Mouse (Mus musculus) lung, embryonic 14.5 days (tissue): ENCODE measurements around the gene 1700088E04Rik. TPM values are rescaled to one million over a fixed set of nuclear protein-coding genes. Genes with fewer than 3 reads are reported as not detected.

ENCODE experiments used
- ATAC-seq: fragments of 200-750 bp; cut with Nextera tagmentation; 2 replicates; pipeline ENCODE4 v1.8.0; 2017; ENCODE audit warnings: mild to moderate bottlenecking, moderate TSS enrichment, moderate library complexity; ENCODE audit not compliant: insufficient read depth
- DNase-seq: peaks from one replicate; pipeline ENCODE4 v3.0.0-alpha.2; 2015
- H3K27ac ChIP-seq: fragments of 300-500 bp; sonication (generic); 2 replicates; pipeline ENCODE4 v1.5.1; 2014; ENCODE audit warnings: low read depth, mild to moderate bottlenecking, moderate library complexity
- H3K27me3 ChIP-seq: fragments of 300-500 bp; sonication (generic); 2 replicates; pipeline ENCODE4 v1.6.1; 2014; ENCODE audit warnings: low read length, control low read depth; ENCODE audit not compliant: insufficient read depth
- H3K36me3 ChIP-seq: fragments of 300-500 bp; sonication (generic); 2 replicates; pipeline ENCODE4 v1.6.1; 2014; ENCODE audit warnings: control low read depth; ENCODE audit not compliant: insufficient read depth
- H3K4me1 ChIP-seq: fragments of 300-500 bp; sonication (generic); 2 replicates; pipeline ENCODE4 v1.6.1; 2014; ENCODE audit warnings: antibody characterized with exemption, control low read depth; ENCODE audit not compliant: insufficient read depth
- H3K4me2 ChIP-seq: fragments of 300-500 bp; sonication (generic); 2 replicates; pipeline ENCODE4 v1.6.1; 2014; ENCODE audit warnings: mild to moderate bottlenecking
- H3K4me3 ChIP-seq: fragments of 300-500 bp; sonication (generic); 2 replicates; pipeline ENCODE4 v1.5.1; 2014; ENCODE audit warnings: low read depth, low read length
- H3K9ac ChIP-seq: fragments of 300-500 bp; sonication (generic); 2 replicates; pipeline ENCODE4 v1.6.1; 2014
- H3K9me3 ChIP-seq: fragments of 300-500 bp; sonication (generic); 2 replicates; pipeline ENCODE4 v1.6.1; 2016; ENCODE audit warnings: low read depth, low read length, control low read depth
- CTCF ChIP-seq: IDR thresholded peaks from 2 replicates; pipeline ENCODE4 v1.5.1; 2016; ENCODE audit warnings: antibody characterized with exemption, low read depth
- WGBS: fragments of 180-500 bp; shearing (Covaris S2); extraction: QIAGEN DNeasy Blood & Tissue Kit; methylation state at CpG from one replicate; pipeline ENCODE4 v1.1.7; 2014; 5-methylcytosine and 5-hydroxymethylcytosine counted together
- polyA plus RNA-seq: library from polyadenylated mRNA; unstranded; fragments of >200 nt; fragmentation: Nextera tagmentation; extraction: Ambion mirVana; gene quantifications from 2 replicates; pipeline ENCODE4 v1.2.1, GENCODE M21; 2014

Gene 1700088E04Rik
- polyA plus RNA-seq, 1 experiment from 2014 or later = 6.0 TPM

GRCm38 (mm10) chr15:79100391-79100790 lies 40.7 kb downstream of the 1700088E04Rik start:
- Histone ChIP-seq H3K27me3 (no peaks in the 10 kb centered on the region), H3K4me2 (no peak overlapping the region), H3K4me1 (peaks cover 28% of the 10 kb centered on the region), H3K9ac (no peak overlapping the region), H3K36me3 (peaks cover 9% of the 10 kb centered on the region), H3K9me3 (no peaks in the 10 kb centered on the region), H3K27ac (no peak overlapping the region), H3K4me3 (no peak overlapping the region)
- no peak for DNase-seq
- no peak for ATAC-seq
- TF ChIP-seq CTCF = no peak
- WGBS = 75% methylated on average over 4 of the region's 4 CpGs

- ATAC-seq = peak; percentile 36; the same call in 1 of the 2 replicates
These were observed 41.6 kb downstream of the 1700088E04Rik start for GRCm38 (mm10) chr15:79099456-79099855.

GRCm38 (mm10) chr15:79098868-79099267 lies 42.2 kb downstream of the 1700088E04Rik start:
- H3K4me1 ChIP-seq = peaks cover 28% of the 10 kb centered on the region
- peak; percentile 40 for ATAC-seq

More at GRCm38 (mm10) chr15:79099456-79099855, 41.6 kb downstream of the 1700088E04Rik start:
- Histone ChIP-seq H3K4me1 (peaks cover 28% of the 10 kb centered on the region), H3K4me3 (no peak overlapping the region), H3K4me2 (peak overlapping the region; percentile 27; the same call in 1 of the 2 replicates), H3K9ac (no peak overlapping the region), H3K36me3 (peaks cover 18% of the 10 kb centered on the region), H3K27ac (peak overlapping the region; percentile 81), H3K27me3 (no peaks in the 10 kb centered on the region), H3K9me3 (no peaks in the 10 kb centered on the region)
- TF ChIP-seq CTCF = no peak
- DNase-seq = peak; percentile 61
- WGBS = 21% methylated on average over 4 of the region's 4 CpGs

GRCm38 (mm10) chr15:79098220-79098619 lies 42.8 kb downstream of the 1700088E04Rik start:
- Histone ChIP-seq H3K27me3 (no peaks in the 10 kb centered on the region), H3K9me3 (no peaks in the 10 kb centered on the region), H3K9ac (no peak overlapping the region), H3K36me3 (peaks cover 31% of the 10 kb centered on the region), H3K4me2 (no peak overlapping the region), H3K4me1 (peaks cover 28% of the 10 kb centered on the region), H3K27ac (peak overlapping the region; percentile 81), H3K4me3 (no peak overlapping the region)
- DNase-seq = no peak
- WGBS = 60% methylated on average over 5 of the region's 5 CpGs
- no peak for ATAC-seq
- no peak for TF ChIP-seq CTCF

More at GRCm38 (mm10) chr15:79098868-79099267, 42.2 kb downstream of the 1700088E04Rik start:
- Histone ChIP-seq H3K9ac (no peak overlapping the region), H3K27me3 (no peaks in the 10 kb centered on the region), H3K27ac (peak overlapping the region; percentile 81), H3K4me3 (no peak overlapping the region), H3K4me2 (peak overlapping the region; percentile 27; the same call in 1 of the 2 replicates), H3K9me3 (no peaks in the 10 kb centered on the region), H3K36me3 (peaks cover 24% of the 10 kb centered on the region)
- WGBS = 32% methylated on average over 7 of the region's 7 CpGs
- DNase-seq = peak; percentile 65
- TF ChIP-seq CTCF = no peak

GRCm38 (mm10) chr15:79097611-79098025 lies 43.4 kb downstream of the 1700088E04Rik start:
- peak overlapping the region; percentile 15; the same call in 1 of the 2 replicates for H3K4me2 ChIP-seq
- peak overlapping the region; percentile 81 for H3K27ac ChIP-seq
- 15% methylated on average over 6 of the region's 6 CpGs for WGBS

DNA sequence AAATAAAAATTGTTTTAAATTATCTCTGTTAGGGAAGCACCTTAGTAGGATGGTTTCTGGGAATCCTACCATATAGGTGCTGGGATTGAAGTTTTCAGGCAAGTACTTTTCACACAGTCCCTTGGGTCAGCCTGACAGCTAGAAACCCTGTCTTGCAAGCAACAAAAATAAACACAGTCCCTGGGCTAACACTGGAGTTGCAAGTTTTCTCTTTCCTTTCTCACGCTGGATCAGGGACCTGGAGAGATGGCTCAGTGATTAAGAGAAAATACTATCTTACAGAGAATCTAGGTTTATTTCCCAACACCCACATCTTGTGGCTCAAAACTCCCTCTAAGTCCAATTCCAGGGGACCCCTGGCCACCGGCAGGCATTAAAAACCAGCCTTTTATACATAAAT lies 43.9 kb downstream of the 1700088E04Rik start:
- Histone ChIP-seq H3K9ac (no peak overlapping the region), H3K4me1 (peaks cover 28% of the 10 kb centered on the region), H3K27me3 (no peaks in the 10 kb centered on the region), H3K9me3 (no peaks in the 10 kb centered on the region), H3K4me3 (no peak overlapping the region), H3K36me3 (peaks cover 40% of the 10 kb centered on the region), H3K4me2 (peak overlapping the region; percentile 15; the same call in 1 of the 2 replicates), H3K27ac (peak overlapping the region; percentile 81)
- TF ChIP-seq CTCF = no peak
- 9% methylated on average over 2 of the region's 2 CpGs for WGBS
- no peak for ATAC-seq
- peak; percentile 30 for DNase-seq

More at GRCm38 (mm10) chr15:79097611-79098025, 43.4 kb downstream of the 1700088E04Rik start:
- no peak overlapping the region; the same call in none of the 2 replicates for H3K9ac ChIP-seq
- no peaks in the 10 kb centered on the region for H3K9me3 ChIP-seq
- TF ChIP-seq CTCF = no peak
- DNase-seq = peak; percentile 56
- peak; percentile 74 for ATAC-seq
- H3K27me3 ChIP-seq = no peaks in the 10 kb centered on the region
- H3K4me3 ChIP-seq = no peak overlapping the region
- H3K36me3 ChIP-seq = peaks cover 35% of the 10 kb centered on the region
- peaks cover 28% of the 10 kb centered on the region for H3K4me1 ChIP-seq

GRCm38 (mm10) chr15:79096556-79096955 lies 44.5 kb downstream of the 1700088E04Rik start:
- Histone ChIP-seq H3K36me3 (peaks cover 46% of the 10 kb centered on the region), H3K9me3 (no peaks in the 10 kb centered on the region), H3K27ac (peak overlapping the region; percentile 31; the same call in 1 of the 2 replicates), H3K4me1 (peaks cover 27% of the 10 kb centered on the region), H3K27me3 (no peaks in the 10 kb centered on the region), H3K4me2 (no peak overlapping the region), H3K9ac (no peak overlapping the region), H3K4me3 (no peak overlapping the region)
- WGBS = 49% methylated on average over 3 of the region's 3 CpGs
- TF ChIP-seq CTCF = no peak
- ATAC-seq (no peak), DNase-seq (peak; percentile 36)
